9 mouse cellular contexts compared by ENCODE assay signal in genomic region chr16:33005216-33005615, GRCm38 (mm10). TPM values are rescaled to one million over a fixed set of nuclear protein-coding genes. Genes with fewer than 3 reads are reported as not detected.
DNase-seq lines count a peak whose midpoint lies in the region; ATAC-seq and TF ChIP-seq lines count a peak whose summit lies in the region.
"Had no signal": no experiment of that assay in that cellular context is flagged by ENCODE, and none has a peak within 500 bp of the region (broad histone marks: within the 10 kb centered on the region; RNA-seq: fewer than 3 reads in every experiment).

No protein-coding gene starts in this region.

- H3K9me3 ChIP-seq in kidney, postnatal 0 days (replicated peaks; ENCODE audit: low read length): no peaks in the 10 kb centered on the region
- no peaks in the 10 kb centered on the region for H3K9me3 ChIP-seq in neural tube, embryonic 15.5 days (replicated peaks)

- TF ChIP-seq POLR2A in kidney, adult 2 months (IDR thresholded peaks at IDR 0.05; ENCODE audit: low read depth, low read length): no peak

- peaks cover 30% of the 10 kb centered on the region for H3K36me3 ChIP-seq in kidney, postnatal 0 days (ENCODE audit: insufficient read depth, low read length)
- peaks cover 1% of the 10 kb centered on the region; the same call in 1 of the 2 replicates for H3K36me3 ChIP-seq in kidney, adult 2 months (ENCODE audit: control insufficient read depth, insufficient read depth, low read length)
- H3K36me3 ChIP-seq in neural tube, embryonic 15.5 days: peaks cover 61% of the 10 kb centered on the region

- TF ChIP-seq CTCF in kidney, postnatal 0 days (IDR thresholded peaks at IDR 0.05; ENCODE audit: low read depth): no peak
- TF ChIP-seq CTCF in kidney, adult 2 months (conservative IDR thresholded peaks at IDR 0.05; ENCODE audit: insufficient read depth, insufficient read length, low read depth, low read length): no peak

- no peak overlapping the region for H3K4me3 ChIP-seq in kidney, postnatal 0 days (replicated peaks; ENCODE audit: low read depth, low read length)
- H3K4me3 ChIP-seq in kidney, adult 2 months (ENCODE audit: insufficient read depth, low read depth, low read length): no peak overlapping the region
- no peak overlapping the region for H3K4me3 ChIP-seq in neural tube, embryonic 15.5 days (replicated peaks)
- H3K4me3 ChIP-seq: erythroblast, embryonic 14.5 days had no signal

- ATAC-seq in kidney, postnatal 0 days (replicated peaks; ENCODE audit: low FRiP score, low read depth): no peak
- ATAC-seq in neural tube, embryonic 15.5 days (ENCODE audit: low FRiP score): no peak

- no peak overlapping the region for H3K9ac ChIP-seq in kidney, postnatal 0 days (ENCODE audit: low read depth, low read length)
- no peak overlapping the region for H3K9ac ChIP-seq in neural tube, embryonic 15.5 days (replicated peaks)

- WGBS in kidney, postnatal 0 days: 55% methylated on average over 9 of the region's 9 CpGs
- 59% methylated on average over 9 of the region's 9 CpGs for WGBS in kidney, adult 2 months
- 63% methylated on average over 9 of the region's 9 CpGs for WGBS in neural tube, embryonic 15.5 days

- H3K4me2 ChIP-seq in kidney, postnatal 0 days (ENCODE audit: low read length): no peak overlapping the region
- no peak overlapping the region for H3K4me2 ChIP-seq in neural tube, embryonic 15.5 days

- DNase-seq in kidney, postnatal 0 days (ENCODE audit: low spot score): peak; percentile 28
- no peak for DNase-seq in kidney, adult 2 months
- DNase-seq in Muller cell, postnatal 12 days (ENCODE audit: inconsistent ontology term): peak; percentile 31
- DNase-seq in cerebellum, adult 18-20 months: peak; percentile 53 to 58
- peak; percentile 47 for DNase-seq in heart, postnatal 4 days
- no peak for DNase-seq in urinary bladder, postnatal 4 days (ENCODE audit: low spot score in 2 of 2)
- no peak for DNase-seq in adrenal gland, postnatal 4 days (ENCODE audit: low spot score in 2 of 2)

- no peak overlapping the region for H3K27ac ChIP-seq in kidney, postnatal 0 days
- no peak overlapping the region for H3K27ac ChIP-seq in kidney, adult 2 months (ENCODE audit: insufficient read depth, low read depth, low read length)
- H3K27ac ChIP-seq in neural tube, embryonic 15.5 days (replicated peaks): no peak overlapping the region

- H3K4me1 ChIP-seq in kidney, postnatal 0 days (replicated peaks; ENCODE audit: insufficient read depth, low read length): no peaks in the 10 kb centered on the region
- H3K4me1 ChIP-seq in kidney, adult 2 months (ENCODE audit: control insufficient read depth, insufficient read depth, low read length): no peaks in the 10 kb centered on the region
- H3K4me1 ChIP-seq in neural tube, embryonic 15.5 days: 0 out of 2 replicates have a peak, but pooled peaks cover 3% of the 10 kb centered on the region

- H3K27me3 ChIP-seq in kidney, postnatal 0 days (ENCODE audit: insufficient read depth, low read length): no peaks in the 10 kb centered on the region
- no peaks in the 10 kb centered on the region for H3K27me3 ChIP-seq in kidney, adult 2 months (replicated peaks; ENCODE audit: control insufficient read depth, insufficient read depth, low read length)
- no peaks in the 10 kb centered on the region for H3K27me3 ChIP-seq in neural tube, embryonic 15.5 days (replicated peaks)

RNA-seq across cellular contexts. Expression of gene Iqcg, which starts 50.8 kb away (rescaled TPM):
- polyA plus RNA-seq in kidney, postnatal 0 days (2015; fragmentation: Nextera tagmentation; extraction: Ambion mirVana): 5.4 and 6.1 TPM in 2 replicates
- polyA plus RNA-seq in kidney, adult 2 months (2012; rRNA removed): 2.8 and 3.8 TPM in 2 replicates
- under 1 TPM; 0.57 to 0.97 TPM for total RNA-seq in heart, postnatal 4 days (2021)
- 5.0 and 5.4 TPM in 2 replicates for polyA plus RNA-seq in neural tube, embryonic 15.5 days (2015; fragmentation: Nextera tagmentation; extraction: Ambion mirVana)
- 1 to 10 TPM; 2.5 to 3.6 TPM for total RNA-seq in adrenal gland, postnatal 4 days (2021)

RNA-seq across cellular contexts. Expression of gene Rpl35a, which starts 51.0 kb away (rescaled TPM):
- 1,032 and 1,181 TPM in 2 replicates for polyA plus RNA-seq in kidney, postnatal 0 days (2015; fragmentation: Nextera tagmentation; extraction: Ambion mirVana)
- polyA plus RNA-seq in kidney, adult 2 months (2012; rRNA removed): 307 and 414 TPM in 2 replicates
- total RNA-seq in heart, postnatal 4 days (2021): 100 to 1,000 TPM; 427 to 468 TPM
- polyA plus RNA-seq in neural tube, embryonic 15.5 days (2015; fragmentation: Nextera tagmentation; extraction: Ambion mirVana): 514 and 554 TPM in 2 replicates
- 100 to 1,000 TPM; 781 to 843 TPM for total RNA-seq in adrenal gland, postnatal 4 days (2021)

RNA-seq across cellular contexts. Expression of gene Lmln, which starts 57.1 kb away (rescaled TPM):
- 0.95 and 2.2 TPM in 2 replicates for polyA plus RNA-seq in kidney, postnatal 0 days (2015; fragmentation: Nextera tagmentation; extraction: Ambion mirVana)
- 3.1 and 4.8 TPM in 2 replicates for polyA plus RNA-seq in kidney, adult 2 months (2012; rRNA removed)
- 1 to 10 TPM; 4.1 to 4.8 TPM for total RNA-seq in heart, postnatal 4 days (2021)
- 2.6 and 5.1 TPM in 2 replicates for polyA plus RNA-seq in neural tube, embryonic 15.5 days (2015; fragmentation: Nextera tagmentation; extraction: Ambion mirVana)
- total RNA-seq in adrenal gland, postnatal 4 days (2021): 10 to 100 TPM; 14.1 to 15.1 TPM

Comparison
In these comparisons a context has a peak if more than half of its experiments do, and no peak if none do; other contexts are left out.
1. DNase-seq: peak in kidney, postnatal 0 days (single experiment), Muller cell, postnatal 12 days (single experiment), cerebellum, adult 18-20 months (2 of 2) and heart, postnatal 4 days (single experiment); none in kidney, adult 2 months (single experiment), urinary bladder, postnatal 4 days (0 of 2) and adrenal gland, postnatal 4 days (0 of 2).